Mouse (Mus musculus): ENCODE measurements at regions not wholly inside any gene's neighbourhood (a gene's known extent, or its start where the extent isn't known, plus 50 kb on each side); places are given as distances from the start of the nearest gene placed in this dataset.

- TF ChIP-seq POLR2A (IDR thresholded peaks at IDR 0.05; ENCODE audit: insufficient read length, low read depth) = no peak
- no peak for TF ChIP-seq MAX (IDR thresholded peaks at IDR 0.05; ENCODE audit: low read depth)
- TF ChIP-seq MYOD1 (IDR thresholded peaks at IDR 0.05; ENCODE audit: control insufficient read depth in 1 of 3, insufficient read length in 2 of 3, low read depth in 2 of 3) = no peak
- TF ChIP-seq E2F4 (IDR thresholded peaks at IDR 0.05; ENCODE audit: insufficient read depth) = no peak
- TF ChIP-seq POLR2AphosphoS2 (IDR thresholded peaks at IDR 0.05; ENCODE audit: insufficient read length, low read depth) = no peak
- no peak for TF ChIP-seq MYOG (IDR thresholded peaks at IDR 0.05; ENCODE audit: control insufficient read depth in 1 of 3, insufficient read depth in 1 of 3, insufficient read length in 2 of 3, low read depth in 2 of 3)
- TF ChIP-seq SRF (IDR thresholded peaks at IDR 0.05; ENCODE audit: control insufficient read depth, insufficient read length, low read depth) = no peak
- TF ChIP-seq CEBPB (IDR thresholded peaks at IDR 0.05; ENCODE audit: insufficient read depth, poor library complexity, severe bottlenecking) = no peak
- no peak for TF ChIP-seq USF1 (IDR thresholded peaks at IDR 0.05; ENCODE audit: low read depth)
- no peak for TF ChIP-seq TCF12 (IDR thresholded peaks at IDR 0.05; ENCODE audit: insufficient read depth, poor library complexity, severe bottlenecking)
Measured at GRCm38 (mm10) chr15:36417426-36417825, 590.1 kb downstream of the Zfp706 start.

Data from myocyte (in vitro differentiated cells).